Mouse (Mus musculus): ENCODE data around the gene Trank1.

The Trank1 gene

DNA sequence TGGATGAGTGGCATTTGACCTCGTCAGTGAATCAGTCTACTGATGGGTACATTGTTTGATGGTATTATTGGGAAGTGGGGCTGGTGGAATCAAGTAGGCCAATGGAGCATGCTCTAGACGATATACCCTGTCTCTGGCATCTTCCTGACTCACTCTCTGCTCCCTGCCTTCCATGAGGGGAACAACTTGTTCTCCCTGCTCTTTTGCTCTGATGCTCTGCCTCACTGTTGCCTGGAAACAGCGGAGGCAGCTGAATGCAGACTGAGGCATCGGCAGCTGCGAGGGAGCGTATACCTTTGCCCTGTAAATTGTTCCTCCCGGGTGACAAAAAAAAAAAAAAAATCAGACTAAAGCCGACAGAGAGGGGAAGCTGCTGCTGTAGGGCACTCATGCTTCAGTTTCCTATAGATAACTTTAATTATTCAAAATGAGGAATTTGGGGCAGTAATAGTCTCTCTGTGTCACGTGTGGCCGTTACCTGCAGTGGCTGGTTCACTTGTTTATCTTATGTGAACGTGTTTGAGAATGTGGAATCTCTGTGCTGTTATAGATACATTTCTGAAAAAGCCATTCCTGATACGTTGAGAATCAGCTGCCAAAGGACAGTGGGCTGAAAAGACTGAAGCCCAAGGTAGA lies 9.2 kb upstream of the Trank1 start:
- no peak for DNase-seq (ENCODE audit: low spot score in 2 of 2)

DNA sequence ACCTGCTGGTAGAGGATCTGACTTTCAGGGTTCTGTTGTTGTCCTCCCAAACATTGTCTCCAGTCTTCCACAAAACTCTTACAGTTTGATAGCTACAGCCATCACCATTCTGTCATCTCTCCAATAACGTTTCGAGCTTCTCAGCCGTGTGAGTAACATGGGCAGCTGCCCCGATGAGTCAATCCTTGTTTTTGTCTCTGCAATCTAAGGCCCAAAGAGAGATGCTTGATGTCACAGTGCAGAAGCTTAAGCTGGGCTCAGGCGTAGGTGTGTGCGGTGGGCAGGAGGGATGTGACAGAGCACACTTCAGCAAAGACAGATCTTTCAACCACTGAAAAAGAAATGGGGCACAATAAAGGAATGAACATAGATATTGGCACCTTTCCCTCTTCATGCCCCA lies 7.5 kb upstream of the Trank1 start:
- DNase-seq (ENCODE audit: low spot score in 2 of 2): no peak

- no peak for DNase-seq (ENCODE audit: low spot score in 2 of 2)
Observed at GRCm38 (mm10) chr9:111306142-111306541, 5.4 kb upstream of the Trank1 start.

- no peak for DNase-seq (ENCODE audit: low spot score in 2 of 2)
Observed at GRCm38 (mm10) chr9:111311843-111312441, 403 bp downstream of the Trank1 start.

DNA sequence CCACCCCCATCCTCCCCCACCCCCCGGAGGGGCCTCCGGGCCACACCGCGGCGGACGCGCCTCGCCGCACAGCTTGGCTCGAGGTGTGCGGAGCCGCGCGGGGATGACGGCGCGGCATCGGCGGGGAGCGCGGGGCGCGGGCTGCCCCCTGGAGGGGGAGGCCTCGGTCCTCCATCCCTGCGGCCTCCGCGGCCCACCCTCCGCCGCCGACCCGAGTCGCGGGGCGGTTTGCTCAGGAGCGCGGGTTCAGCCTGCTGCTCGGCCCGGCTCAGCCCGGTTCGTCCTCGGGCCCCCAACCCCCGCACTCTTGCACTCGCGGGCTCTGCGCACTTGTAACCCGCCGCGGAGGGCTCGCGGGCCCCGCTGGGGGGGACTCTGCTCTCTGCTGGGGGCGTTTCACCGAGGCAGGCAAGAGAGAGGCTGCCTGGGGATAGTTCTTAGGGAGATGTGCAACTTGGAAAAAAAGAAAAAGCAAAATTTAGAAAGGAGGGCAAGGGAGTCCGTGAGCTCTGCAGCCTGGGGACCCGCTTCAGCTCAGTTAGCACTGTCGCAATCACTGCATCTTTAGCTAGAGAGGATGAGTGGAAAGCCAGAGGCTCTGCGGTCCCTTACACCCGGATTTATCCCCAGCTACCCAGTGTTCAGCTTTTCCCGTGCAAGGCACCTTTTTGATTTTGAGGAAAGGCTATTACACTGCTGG lies 1.1 kb downstream of the Trank1 start:
- DNase-seq (ENCODE audit: low spot score in 2 of 2): no peak

DNA sequence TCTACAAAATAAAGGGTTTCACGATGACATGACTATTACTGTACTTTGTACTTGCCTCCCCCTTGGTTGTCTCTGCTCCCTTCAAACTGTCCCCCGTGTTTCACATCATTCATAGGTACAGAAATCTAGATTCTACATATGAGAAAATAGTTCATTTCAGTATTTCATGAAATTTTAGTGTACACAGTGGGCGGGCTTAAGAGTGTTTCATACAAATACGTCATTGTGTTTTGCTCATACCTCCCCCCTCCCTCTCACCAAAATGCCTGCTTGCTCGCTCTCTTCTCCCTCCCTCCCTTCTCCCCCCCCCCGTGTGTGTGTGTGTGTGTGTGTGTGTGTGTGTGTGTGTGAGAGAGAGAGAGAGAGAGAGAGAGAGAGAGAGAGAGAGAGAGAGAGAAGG lies 1.8 kb downstream of the Trank1 start:
- DNase-seq (ENCODE audit: low spot score in 2 of 2): no peak

DNA sequence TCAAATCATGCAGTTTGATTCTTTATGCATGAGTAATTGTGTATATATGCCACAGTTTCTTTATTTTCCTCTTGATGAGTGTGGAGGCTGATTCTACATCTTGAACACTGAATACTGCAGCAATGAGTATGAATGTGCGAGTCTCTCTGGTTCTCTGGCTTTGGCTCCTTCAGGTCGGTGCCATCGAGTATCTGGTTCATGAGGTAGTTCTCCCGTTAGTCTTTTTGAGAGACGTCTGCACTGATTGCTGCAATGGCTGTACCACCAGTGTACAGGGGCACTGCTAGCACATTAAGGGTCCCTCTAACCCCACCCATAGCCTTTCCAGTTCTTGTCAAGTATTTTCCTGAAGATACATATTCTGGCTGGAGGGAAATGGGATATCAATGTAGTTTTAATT lies 2.3 kb downstream of the Trank1 start:
- DNase-seq (ENCODE audit: low spot score in 2 of 2): no peak

DNA sequence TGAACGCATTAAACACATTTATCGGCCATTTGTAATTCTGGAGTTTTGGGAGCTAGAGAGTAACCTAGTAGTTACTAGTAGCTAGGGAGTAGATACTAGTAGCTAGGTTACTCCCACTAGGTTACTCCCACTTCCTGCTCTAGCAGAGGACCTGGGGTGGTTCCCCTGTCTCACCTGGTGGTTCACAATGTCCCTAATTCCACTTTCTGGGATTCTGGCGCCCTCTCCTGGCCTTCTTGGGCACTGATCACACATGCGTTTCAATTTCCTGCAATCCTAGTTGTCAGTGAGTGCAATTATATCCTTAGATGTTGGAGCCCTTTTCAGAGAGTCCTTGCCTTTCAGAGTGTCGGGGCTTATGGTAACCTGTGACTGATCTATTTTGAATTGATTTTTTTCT lies 2.7 kb downstream of the Trank1 start:
- no peak for DNase-seq (ENCODE audit: low spot score in 2 of 2)

DNA sequence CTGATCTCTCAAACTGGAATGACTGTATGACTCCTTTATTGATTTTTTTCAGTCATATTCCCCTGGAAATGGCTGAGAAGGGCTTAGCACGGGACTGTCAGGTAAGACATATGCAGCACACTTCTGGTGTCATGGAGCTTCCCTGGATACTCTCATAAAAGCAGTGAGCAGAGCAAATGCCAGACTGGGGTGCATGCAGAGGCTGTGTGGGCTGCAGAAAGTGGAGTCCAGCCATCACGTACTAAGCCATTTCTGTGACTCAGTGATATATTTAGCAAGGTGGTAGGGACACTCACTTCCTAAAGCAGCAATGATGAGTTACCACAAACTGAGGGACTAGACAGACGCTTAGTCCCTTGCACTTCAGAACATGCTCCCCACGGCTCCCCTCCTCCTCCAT lies 9.4 kb downstream of the Trank1 start:
- DNase-seq (ENCODE audit: low spot score in 2 of 2): no peak

GRCm38 (mm10) chr9:111324881-111325280 lies 13.3 kb downstream of the Trank1 start:
- no peak for DNase-seq (ENCODE audit: low spot score in 2 of 2)

DNA sequence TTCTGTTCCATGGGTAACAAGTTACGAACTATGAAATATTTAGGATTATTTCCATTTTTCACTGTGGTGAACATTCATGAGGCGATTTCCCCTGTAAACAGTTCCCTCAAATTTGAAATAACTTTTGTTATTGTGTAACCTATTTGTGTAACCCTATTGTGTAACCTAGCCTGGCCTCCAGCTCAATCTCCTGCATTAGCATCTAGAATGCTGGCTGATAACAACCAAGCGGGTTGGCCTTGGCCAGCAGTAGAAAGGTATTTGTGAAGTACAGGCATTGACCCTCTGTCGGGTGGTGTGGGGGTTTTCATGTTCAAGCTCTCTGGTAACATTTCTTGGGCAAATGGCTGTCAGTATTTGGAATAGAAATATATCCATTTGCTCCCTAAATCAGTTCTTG lies 18.3 kb downstream of the Trank1 start:
- no peak for DNase-seq (ENCODE audit: low spot score in 2 of 2)

- DNase-seq (ENCODE audit: low spot score in 2 of 2): no peak
Observed at GRCm38 (mm10) chr9:111333790-111334189, 22.3 kb downstream of the Trank1 start.

GRCm38 (mm10) chr9:111334555-111335164 lies 23.1 kb downstream of the Trank1 start:
- no peak for DNase-seq (ENCODE audit: low spot score in 2 of 2)

DNA sequence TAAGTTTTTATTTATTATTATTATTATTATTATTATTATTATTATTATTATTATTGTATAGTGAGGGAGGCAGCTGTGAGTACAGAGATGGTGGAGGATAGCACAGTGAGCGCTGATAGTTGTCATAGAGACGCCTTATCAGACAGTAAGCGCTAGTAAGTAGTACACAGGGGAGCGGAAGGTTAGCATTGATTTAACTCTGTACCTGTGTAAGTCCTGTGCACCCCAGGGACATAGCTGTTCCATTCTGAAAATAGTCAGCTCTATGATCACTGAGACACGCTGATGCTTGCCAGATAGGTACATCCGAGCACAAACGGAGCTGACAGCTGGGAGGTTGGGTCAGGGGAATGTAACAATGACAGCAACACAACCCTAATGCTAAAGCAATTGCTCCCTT lies 39.7 kb downstream of the Trank1 start:
- no peak for DNase-seq (ENCODE audit: low spot score in 2 of 2)

GRCm38 (mm10) chr9:111351641-111352040 lies 40.1 kb downstream of the Trank1 start:
- no peak for DNase-seq (ENCODE audit: low spot score in 2 of 2)

GRCm38 (mm10) chr9:111352646-111353045 lies 41.1 kb downstream of the Trank1 start:
- DNase-seq (ENCODE audit: low spot score in 2 of 2): no peak

GRCm38 (mm10) chr9:111355041-111355440 lies 43.5 kb downstream of the Trank1 start:
- no peak for DNase-seq (ENCODE audit: low spot score in 2 of 2)

GRCm38 (mm10) chr9:111356386-111356785 lies 44.8 kb downstream of the Trank1 start:
- DNase-seq (ENCODE audit: low spot score in 2 of 2): no peak

- no peak for DNase-seq (ENCODE audit: low spot score in 2 of 2)
Observed at GRCm38 (mm10) chr9:111363656-111364055, 52.1 kb downstream of the Trank1 start.

- DNase-seq (ENCODE audit: low spot score in 2 of 2): no peak
Observed at GRCm38 (mm10) chr9:111367713-111368112, 56.2 kb downstream of the Trank1 start.

DNA sequence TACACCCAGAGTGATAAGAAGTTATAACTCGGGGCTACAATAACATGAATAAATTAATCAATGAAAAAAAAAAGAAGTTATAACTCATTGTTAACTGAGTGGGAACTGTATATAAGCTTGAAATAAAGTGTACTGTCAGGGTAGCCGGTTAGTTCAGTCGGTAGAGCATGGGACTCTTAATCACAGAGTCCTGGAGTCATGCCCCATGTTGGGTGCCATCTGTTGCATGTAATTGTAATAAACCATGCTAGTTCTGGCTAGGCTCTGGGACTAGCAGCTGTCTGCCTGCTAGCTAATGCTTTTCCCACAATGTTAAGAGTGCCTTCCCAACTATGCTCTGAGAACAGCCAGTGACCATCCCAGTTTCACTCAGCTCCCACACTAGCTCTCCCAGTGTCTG lies 60.5 kb downstream of the Trank1 start:
- no peak for DNase-seq (ENCODE audit: low spot score in 2 of 2)

DNA sequence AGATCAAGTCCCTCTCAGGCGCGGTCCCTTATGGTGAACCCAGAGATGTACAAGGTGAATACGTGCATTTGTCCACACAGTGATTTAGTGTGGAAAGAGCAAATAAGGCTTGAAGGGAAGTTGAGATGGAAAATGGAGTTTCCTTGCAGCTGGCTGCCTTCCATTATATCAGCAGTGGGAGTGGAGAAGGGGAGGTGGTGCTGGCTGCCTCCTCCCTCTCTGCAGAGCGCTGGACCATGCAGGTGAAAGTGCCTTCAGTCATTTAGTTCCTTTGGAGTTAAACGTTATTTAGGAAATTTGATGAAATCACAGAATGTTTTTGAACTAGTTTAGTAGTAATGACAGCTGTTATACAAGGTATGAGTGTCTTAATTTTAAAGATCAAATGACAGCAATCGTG lies 66.3 kb downstream of the Trank1 start:
- no peak for DNase-seq (ENCODE audit: low spot score in 2 of 2)
